Mouse (Mus musculus): ENCODE measurements around the gene Gm14781. TPM values are rescaled to one million over a fixed set of nuclear protein-coding genes. Genes with fewer than 3 reads are reported as not detected.
"Not testable (repeated sequence)": the region's sequence is repeated elsewhere in the genome, so short reads cannot be mapped to it uniquely, and the experiment has no call there.

Gene Gm14781
- polyA plus RNA-seq (2012; rRNA removed) = not detected in 2 replicates

DNA sequence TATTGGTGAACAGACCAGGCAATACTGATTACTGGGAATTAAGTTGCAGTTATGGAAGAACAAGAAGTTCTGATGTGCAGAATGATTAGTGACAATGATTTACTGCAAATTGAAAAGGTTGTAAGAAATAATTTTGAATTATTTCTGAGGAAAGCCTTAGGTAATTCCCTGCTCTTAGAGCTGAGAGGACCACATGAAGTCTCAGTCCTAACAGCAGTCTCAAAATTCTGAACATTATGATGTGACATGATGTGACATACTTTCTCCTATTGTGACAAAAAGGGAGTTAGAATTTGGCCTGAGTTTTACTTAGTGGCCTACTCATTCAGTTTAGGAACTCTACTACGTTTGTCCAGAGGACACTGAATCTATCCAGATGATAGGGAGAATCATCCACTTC is at the start of gene Gm14781:
Gm14781 (plus strand) TSS at position 301 of the 400 bp plus-strand sequence.
- DNase-seq (ENCODE audit: extremely low spot score in 1 of 2, low spot score in 1 of 2) = not testable (repeated sequence)

GRCm38 (mm10) chrX:91654964-91655575 is 23.1 kb downstream of the Gm14781 start:
- DNase-seq (ENCODE audit: extremely low spot score in 1 of 2, low spot score in 1 of 2) = not testable (repeated sequence)

Other genes starting within 250 kb of the Gm14781 start
- gene Gm5072, start 239.7 kb upstream of the Gm14781 start, polyA plus RNA-seq (2012; rRNA removed) = not detected in 2 replicates
- not detected in 2 replicates for gene Gm8914, start 152.1 kb upstream of the Gm14781 start, polyA plus RNA-seq (2012; rRNA removed)
- gene 1700084M14Rik, start 56.3 kb upstream of the Gm14781 start, polyA plus RNA-seq (2012; rRNA removed) = not detected in 2 replicates
- gene Mageb5, start 150.8 kb downstream of the Gm14781 start, polyA plus RNA-seq (2012; rRNA removed) = not detected in 2 replicates

Data from frontal cortex, adult 2 months (tissue).